Mouse (Mus musculus): Measurements from ENCODE around the gene Tmem138.

GRCm38 (mm10) chr19:10530082-10530481, 47.1 kb downstream of the Tmem138 start:
- peak in 2 of 3 experiments; percentile 55 to 66; a peak in 5 of 6 replicates for TF ChIP-seq CTCF (IDR thresholded peaks at IDR 0.05 in 2 of 3, conservative IDR thresholded peaks at IDR 0.05 in 1 of 3; ENCODE audit: control insufficient read depth in 1 of 3, insufficient read depth in 1 of 3, low read depth in 2 of 3, low read length in 3 of 3, poor library complexity in 1 of 3, severe bottlenecking in 1 of 3)
- TF ChIP-seq POLR2AphosphoS5 (IDR thresholded peaks at IDR 0.05; ENCODE audit: borderline replicate concordance, low read depth, low read length) = no peak
- no peak for TF ChIP-seq CHD2 (IDR thresholded peaks at IDR 0.05; ENCODE audit: low read length)
- no peak for TF ChIP-seq MXI1 (IDR thresholded peaks at IDR 0.05; ENCODE audit: low read depth, low read length)
- no peak for TF ChIP-seq HCFC1 (IDR thresholded peaks at IDR 0.05; ENCODE audit: low read depth, low read length)
- no peak for TF ChIP-seq MAFK (IDR thresholded peaks at IDR 0.05; ENCODE audit: borderline replicate concordance, low read depth, low read length)
- no peak for TF ChIP-seq CHD1 (IDR thresholded peaks at IDR 0.05; ENCODE audit: low read depth, low read length)
- TF ChIP-seq ZMIZ1 (IDR thresholded peaks at IDR 0.05; ENCODE audit: low read depth, low read length) = no peak
- no peak for TF ChIP-seq UBTF (IDR thresholded peaks at IDR 0.05; ENCODE audit: borderline replicate concordance, insufficient read depth, low read depth, low read length)
- TF ChIP-seq SIN3A (IDR thresholded peaks at IDR 0.05; ENCODE audit: low read length) = no peak
